Comparison of ENCODE assay signal across 8 mouse cellular contexts in the genomic region with DNA sequence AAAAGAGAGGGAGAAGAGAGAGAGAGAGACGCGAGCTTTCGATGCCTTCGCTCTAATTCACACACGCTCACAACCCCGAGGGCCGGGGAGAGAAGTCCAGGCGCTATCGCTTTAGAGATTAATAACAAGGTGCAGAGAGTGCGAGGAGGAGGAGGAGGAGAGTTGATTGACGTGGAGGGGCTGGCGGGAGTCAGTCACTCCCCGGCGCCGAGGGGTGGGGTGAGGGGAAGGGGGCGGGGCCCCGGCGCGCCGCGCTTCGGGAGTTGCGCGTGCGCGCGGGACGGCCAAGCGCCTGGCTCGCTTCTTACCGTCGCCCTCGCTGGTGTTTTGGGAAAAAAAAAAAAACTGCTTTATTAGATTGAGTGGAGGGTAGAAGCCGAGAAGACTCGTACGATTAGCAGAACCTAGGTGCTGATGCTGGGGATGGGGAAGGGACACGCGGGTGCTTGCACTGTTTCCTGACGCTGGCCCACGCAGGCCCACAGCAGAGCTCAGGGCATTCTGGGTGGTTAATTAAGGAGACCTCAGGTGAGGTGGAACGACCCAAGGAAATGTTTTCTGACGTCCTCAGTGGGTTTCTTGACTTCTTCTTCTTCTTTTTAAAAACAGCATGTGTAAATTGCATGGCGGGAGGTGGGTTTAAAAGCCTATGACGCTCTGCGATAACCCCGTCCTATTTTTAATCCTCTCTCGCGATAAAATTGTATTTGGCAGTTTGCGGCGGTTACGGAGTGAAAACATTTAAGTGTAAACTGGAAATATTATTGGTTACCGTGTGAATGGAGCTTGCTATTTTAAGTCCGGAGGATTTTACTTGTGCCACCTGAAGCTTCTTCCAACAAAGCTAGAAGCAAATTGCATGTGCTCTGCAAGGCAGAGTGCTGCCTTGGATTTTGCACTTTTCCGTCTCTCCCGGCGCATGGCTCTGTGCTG. TPM values are rescaled to one million over a fixed set of nuclear protein-coding genes. Genes with fewer than 3 reads are reported as not detected.
A peak's percentile ranks its signal among the peaks of the same experiment; 100 is the strongest.
DNase-seq lines count a peak whose midpoint lies in the region; ATAC-seq and TF ChIP-seq lines count a peak whose summit lies in the region.

No protein-coding gene starts in this region.

- peak; percentile 89 for ATAC-seq in embryonic facial prominence, embryonic 14.5 days (ENCODE audit: low read depth)
- peak; percentile 90 for ATAC-seq in limb, embryonic 14.5 days (ENCODE audit: low FRiP score, low read depth)
- ATAC-seq in midbrain, postnatal 0 days (ENCODE audit: low FRiP score) = peak; percentile 90

- H3K4me1 ChIP-seq in embryonic facial prominence, embryonic 14.5 days (ENCODE audit: control insufficient read depth, insufficient read depth, low read length) = peaks cover 9% of the 10 kb centered on the region; the same call in 1 of the 2 replicates
- peaks cover 3% of the 10 kb centered on the region for H3K4me1 ChIP-seq in heart, adult 2 months (ENCODE audit: control insufficient read depth, insufficient read depth, low read length)
- peaks cover 7% of the 10 kb centered on the region for H3K4me1 ChIP-seq in limb, embryonic 14.5 days (ENCODE audit: control insufficient read depth, insufficient read depth, low read length)
- peaks cover 4% of the 10 kb centered on the region; the same call in 1 of the 2 replicates for H3K4me1 ChIP-seq in midbrain, postnatal 0 days (ENCODE audit: insufficient read depth, low read length)

- intact Hi-C loops in heart, adult 2 months (cut with DNase I) = loop anchor here (1.0 to 5.0 kb wide), 3 partner anchors 34 to 190 kb away; a partner anchor contains a TSS

- H3K36me3 ChIP-seq in embryonic facial prominence, embryonic 14.5 days (ENCODE audit: control insufficient read depth, insufficient read depth, low read length) = no peaks in the 10 kb centered on the region
- H3K36me3 ChIP-seq in heart, adult 2 months (ENCODE audit: control insufficient read depth, insufficient read depth, low read length) = peaks cover 6% of the 10 kb centered on the region
- H3K36me3 ChIP-seq in limb, embryonic 14.5 days (ENCODE audit: control insufficient read depth, insufficient read depth, low read length) = no peaks in the 10 kb centered on the region
- H3K36me3 ChIP-seq in midbrain, postnatal 0 days (ENCODE audit: insufficient read depth, low read length) = no peaks in the 10 kb centered on the region

- H3K27ac ChIP-seq in embryonic facial prominence, embryonic 14.5 days (replicated peaks; ENCODE audit: low read depth, low read length) = peak overlapping the region; percentile 98
- peak overlapping the region; percentile 96 for H3K27ac ChIP-seq in heart, adult 2 months
- H3K27ac ChIP-seq in limb, embryonic 14.5 days (replicated peaks; ENCODE audit: low read depth, low read length) = peak overlapping the region; percentile 98
- H3K27ac ChIP-seq in midbrain, postnatal 0 days (ENCODE audit: low read depth, low read length) = peak overlapping the region; percentile 96

- H3K9me3 ChIP-seq in embryonic facial prominence, embryonic 14.5 days (ENCODE audit: control insufficient read depth, low read length) = peaks cover 3% of the 10 kb centered on the region; the same call in 1 of the 2 replicates
- H3K9me3 ChIP-seq in limb, embryonic 14.5 days (ENCODE audit: control insufficient read depth, low read length) = no peaks in the 10 kb centered on the region
- H3K9me3 ChIP-seq in midbrain, postnatal 0 days (ENCODE audit: low read length) = no peaks in the 10 kb centered on the region

- peak overlapping the region; percentile 77 for H3K4me2 ChIP-seq in embryonic facial prominence, embryonic 14.5 days (ENCODE audit: low read depth, low read length)
- peak overlapping the region; percentile 75 for H3K4me2 ChIP-seq in limb, embryonic 14.5 days (replicated peaks; ENCODE audit: low read depth, low read length, severe bottlenecking)
- peak overlapping the region; percentile 77 for H3K4me2 ChIP-seq in midbrain, postnatal 0 days (ENCODE audit: low read depth, low read length, poor library complexity, severe bottlenecking)

- peak; percentile 89 for TF ChIP-seq POLR2A in heart, adult 2 months (IDR thresholded peaks at IDR 0.05; ENCODE audit: insufficient read depth, low read depth, low read length)
- TF ChIP-seq POLR2A in limb, embryonic 14.5 days (IDR thresholded peaks at IDR 0.05; ENCODE audit: borderline replicate concordance, extremely low read depth, insufficient read depth, insufficient read length) = peak; percentile 82; the same call in 1 of the 2 replicates

- peak overlapping the region; percentile 94 for H3K4me3 ChIP-seq in embryonic facial prominence, embryonic 14.5 days (ENCODE audit: low read depth, low read length)
- H3K4me3 ChIP-seq in heart, adult 2 months = peak overlapping the region; percentile 88
- H3K4me3 ChIP-seq in limb, embryonic 14.5 days (replicated peaks; ENCODE audit: low read length) = peak overlapping the region; percentile 89
- H3K4me3 ChIP-seq in midbrain, postnatal 0 days (ENCODE audit: low read depth, low read length) = peak overlapping the region; percentile 98

- no peaks in the 10 kb centered on the region for H3K27me3 ChIP-seq in embryonic facial prominence, embryonic 14.5 days (replicated peaks; ENCODE audit: control insufficient read depth, insufficient read depth, low read length)
- H3K27me3 ChIP-seq in heart, adult 2 months (ENCODE audit: control insufficient read depth, insufficient read depth, low read length) = no peaks in the 10 kb centered on the region
- no peaks in the 10 kb centered on the region for H3K27me3 ChIP-seq in limb, embryonic 14.5 days (ENCODE audit: control insufficient read depth, insufficient read depth, low read length)
- no peaks in the 10 kb centered on the region for H3K27me3 ChIP-seq in midbrain, postnatal 0 days (ENCODE audit: insufficient read depth, low read length)

- no peak for TF ChIP-seq EP300 in heart, adult 2 months (IDR thresholded peaks at IDR 0.05; ENCODE audit: insufficient read depth, low read depth, low read length)

- peaks cover 2% of the 10 kb centered on the region for H3K79me2 ChIP-seq in heart, adult 2 months (replicated peaks; ENCODE audit: control insufficient read depth, insufficient read depth, low read length)

- WGBS in embryonic facial prominence, embryonic 14.5 days = under 1% methylated on average over 39 of the region's 56 CpGs
- under 1% methylated on average over 56 of the region's 56 CpGs for WGBS in heart, adult 2 months
- under 1% methylated on average over 56 of the region's 56 CpGs for WGBS in limb, embryonic 14.5 days
- under 1% methylated on average over 56 of the region's 56 CpGs for WGBS in midbrain, postnatal 0 days

- DNase-seq in 3T3-L1 (ENCODE audit: low read depth, low spot score) = peak; percentile 85
- peak; percentile 72 to 78 for DNase-seq in adrenal gland, postnatal 4 days (ENCODE audit: low spot score in 2 of 2)
- peak; percentile 96 for DNase-seq in embryonic facial prominence, embryonic 14.5 days (ENCODE audit: low spot score)
- peak; percentile 85 to 90 for DNase-seq in heart, adult 2 months
- DNase-seq in kidney, adult 8-10 months = peak; percentile 81 to 83
- DNase-seq in limb, embryonic 14.5 days (ENCODE audit: low spot score) = peak; percentile 90
- DNase-seq in midbrain, postnatal 0 days (ENCODE audit: low spot score) = peak; percentile 93
- DNase-seq in spleen, postnatal 14 days (ENCODE audit: low spot score in 2 of 2) = peak; percentile 62 to 72

- no peak for TF ChIP-seq CTCF in heart, adult 2 months (IDR thresholded peaks at IDR 0.05)
- no peak for TF ChIP-seq CTCF in midbrain, postnatal 0 days (IDR thresholded peaks at IDR 0.05)

- peak overlapping the region; percentile 98 for H3K9ac ChIP-seq in embryonic facial prominence, embryonic 14.5 days (ENCODE audit: low read depth, low read length)
- peak overlapping the region; percentile 89 for H3K9ac ChIP-seq in heart, adult 2 months (ENCODE audit: low read depth, low read length)
- H3K9ac ChIP-seq in limb, embryonic 14.5 days (ENCODE audit: low read depth, low read length, severe bottlenecking) = peak overlapping the region; percentile 97
- H3K9ac ChIP-seq in midbrain, postnatal 0 days (replicated peaks; ENCODE audit: low read length, poor library complexity, severe bottlenecking) = peak overlapping the region; percentile 99

RNA-seq across cellular contexts. Expression of a gene that starts 1.3 kb away (rescaled TPM):
- 100 to 1,000 TPM; 104 to 124 TPM for total RNA-seq in adrenal gland, postnatal 4 days (2021)
- polyA plus RNA-seq in embryonic facial prominence, embryonic 14.5 days (2014; fragmentation: Nextera tagmentation; extraction: Ambion mirVana) = 25.9 and 30.2 TPM in 2 replicates
- total RNA-seq in heart, adult 2 months (2021) = 10 to 100 TPM; 49.6 to 54.3 TPM
- 6.8 and 12.8 TPM in 2 replicates for polyA plus RNA-seq in heart, adult 2 months (2012; rRNA removed)
- polyA plus RNA-seq in limb, embryonic 14.5 days (2012; rRNA removed) = 16.5 and 18.0 TPM in 2 replicates
- polyA plus RNA-seq in limb, embryonic 14.5 days (2014; fragmentation: Nextera tagmentation; extraction: Ambion mirVana) = 25.8 and 26.8 TPM in 2 replicates
- 18.2 and 33.2 TPM in 2 replicates for total RNA-seq in midbrain, postnatal 0 days (2014; rRNA removed)
- 17.4 and 19.2 TPM in 2 replicates for polyA plus RNA-seq in midbrain, postnatal 0 days (2015; fragmentation: Nextera tagmentation; extraction: Ambion mirVana)

RNA-seq across cellular contexts. Expression of a gene that starts 46.6 kb away (rescaled TPM):
- total RNA-seq in adrenal gland, postnatal 4 days (2021) = 10 to 100 TPM; 23.5 to 23.8 TPM
- 18.6 and 19.0 TPM in 2 replicates for polyA plus RNA-seq in embryonic facial prominence, embryonic 14.5 days (2014; fragmentation: Nextera tagmentation; extraction: Ambion mirVana)
- total RNA-seq in heart, adult 2 months (2021) = 10 to 100 TPM; 25.8 to 27.4 TPM
- polyA plus RNA-seq in heart, adult 2 months (2012; rRNA removed) = 4.8 and 9.0 TPM in 2 replicates
- polyA plus RNA-seq in limb, embryonic 14.5 days (2012; rRNA removed) = 8.2 and 11.4 TPM in 2 replicates
- polyA plus RNA-seq in limb, embryonic 14.5 days (2014; fragmentation: Nextera tagmentation; extraction: Ambion mirVana) = 17.5 and 19.3 TPM in 2 replicates
- 14.6 and 21.9 TPM in 2 replicates for total RNA-seq in midbrain, postnatal 0 days (2014; rRNA removed)
- polyA plus RNA-seq in midbrain, postnatal 0 days (2015; fragmentation: Nextera tagmentation; extraction: Ambion mirVana) = 11.4 and 11.5 TPM in 2 replicates

Comparison
In these comparisons a context has a peak if more than half of its experiments do, and no peak if none do; other contexts are left out.
1. Peak in every context shown above with its lines: DNase-seq, ATAC-seq, H3K4me3 ChIP-seq and H3K27ac ChIP-seq.